Mouse (Mus musculus) R1 (cell line): ENCODE data around the gene Tyro3.

ENCODE experiments used
- DNase-seq: peaks from one replicate; pipeline ENCODE4 v3.0.0-alpha.2; 2018; ENCODE audit warnings: low read depth, low spot score

Tyro3 gene

DNA sequence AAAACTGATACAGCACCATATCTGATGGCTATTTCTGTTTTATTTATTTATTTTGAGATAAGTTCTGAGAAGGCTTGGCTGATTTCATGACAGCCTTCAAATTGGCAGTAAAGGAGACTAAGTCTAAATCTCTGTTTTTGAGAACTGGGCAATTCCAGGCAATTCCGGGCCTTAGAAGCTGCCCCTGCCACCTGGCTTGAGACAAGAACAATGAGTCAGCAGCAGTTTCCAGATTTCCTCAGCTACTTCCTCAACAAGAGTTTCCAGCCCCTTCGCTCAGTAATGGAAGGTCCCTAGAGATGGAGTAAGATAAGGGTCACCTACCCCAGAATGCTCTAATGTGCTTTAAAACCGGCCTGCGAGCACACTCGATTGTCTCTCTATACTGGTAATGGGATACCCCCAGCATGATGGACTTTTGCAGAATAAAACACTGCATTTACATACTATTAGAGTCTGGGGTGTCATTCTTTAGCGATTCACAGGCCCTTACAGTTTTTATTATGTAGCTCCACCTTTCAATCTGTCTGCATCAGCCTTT lies 57.8 kb downstream of the Tyro3 start:
- DNase-seq, result peak; percentile 79

DNA sequence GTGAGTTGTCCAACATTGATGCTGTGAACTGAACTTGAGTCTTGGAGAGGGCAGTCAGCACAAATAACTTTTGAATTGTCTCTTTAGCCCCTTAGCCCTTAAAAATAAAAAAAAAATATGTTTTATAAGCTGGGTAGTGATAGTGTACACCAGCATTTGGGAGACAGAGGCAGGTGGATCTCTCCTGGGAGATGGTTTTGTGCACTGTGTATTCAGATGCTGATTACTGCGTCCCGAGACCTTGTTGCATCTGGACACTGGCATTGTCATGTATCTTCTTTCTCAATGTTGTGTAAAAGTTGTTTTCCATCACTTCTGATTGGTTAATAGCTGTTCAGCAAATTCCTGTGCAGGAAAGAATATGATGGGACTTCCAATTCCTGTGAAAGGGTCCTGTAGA lies 59.8 kb downstream of the Tyro3 start:
- DNase-seq, result peak; percentile 97

DNA sequence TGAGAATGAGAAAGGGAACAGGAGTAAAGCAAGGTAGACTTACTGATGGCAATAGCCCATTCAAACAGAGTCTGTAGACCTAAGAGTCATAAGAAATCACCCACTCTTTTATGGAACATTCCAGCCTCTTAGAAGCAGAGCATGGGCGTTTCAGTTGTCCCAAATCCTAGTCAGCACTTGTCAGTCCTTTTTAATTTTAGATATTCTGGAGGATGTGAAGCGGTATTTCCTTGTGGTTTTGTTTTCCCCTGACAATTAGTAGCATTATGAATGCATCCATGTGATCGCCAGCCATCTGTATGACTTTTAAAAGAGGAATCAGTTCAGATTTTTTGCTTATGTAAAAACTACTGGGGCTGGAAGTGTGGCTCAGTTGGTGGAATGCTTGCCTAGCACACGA lies 67.0 kb downstream of the Tyro3 start:
- no peak for DNase-seq
